Mouse (Mus musculus) B cell, adult 2 months (primary cell): ENCODE data around the gene Megf8.

Experiments used
- DNase-seq, 2 experiments: peaks; one replicate each; pipeline ENCODE4 v3.0.0; 2022

Megf8 gene

DNA sequence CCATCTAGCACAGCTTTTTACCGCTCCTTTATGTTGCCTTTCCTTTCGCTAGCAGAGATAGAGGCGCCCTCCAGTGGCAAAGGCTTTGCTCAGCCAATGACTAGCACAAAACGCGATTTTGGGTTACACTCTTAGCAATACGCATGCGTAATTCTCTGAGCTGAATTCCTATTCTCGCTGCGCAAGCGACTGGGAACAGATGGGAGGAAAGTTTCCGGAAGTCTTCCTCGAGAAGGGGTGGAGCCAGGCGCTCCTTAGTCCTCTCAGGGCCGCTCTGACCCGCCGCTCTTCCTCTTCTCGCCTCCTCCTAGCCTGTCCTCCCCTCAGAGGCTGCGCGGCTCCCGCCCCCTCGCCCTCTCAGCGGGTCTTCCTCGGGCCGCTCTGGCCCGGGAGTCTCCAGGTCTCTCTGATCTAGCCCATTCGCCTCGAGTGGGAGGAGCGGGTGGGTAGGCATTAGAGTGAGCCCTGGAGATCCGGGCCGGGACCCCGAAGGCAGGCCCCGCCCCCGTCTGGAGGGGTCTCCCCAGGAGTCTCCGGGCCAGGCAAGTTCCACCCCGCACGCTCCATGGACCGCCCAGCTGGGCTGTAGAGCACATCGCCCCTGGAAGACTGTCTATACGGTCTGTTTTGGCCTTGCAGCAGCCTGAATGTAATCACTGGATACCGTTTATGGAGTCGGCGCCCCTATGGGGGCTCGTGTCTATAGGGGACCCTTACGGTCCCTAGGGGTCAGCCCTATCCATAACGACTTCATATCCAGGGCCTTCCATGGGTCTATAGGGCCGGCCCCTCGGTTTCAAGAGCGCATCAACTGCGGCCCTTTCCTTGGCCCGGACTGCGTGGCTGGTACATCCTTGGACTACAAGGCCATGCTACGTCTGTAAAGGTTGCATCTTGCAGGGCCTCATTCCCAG is at the start of gene Megf8:
Megf8 (plus strand) TSS at position 633 of the 914 bp plus-strand sequence.
- peak; percentile 90 to 92 for DNase-seq

DNA sequence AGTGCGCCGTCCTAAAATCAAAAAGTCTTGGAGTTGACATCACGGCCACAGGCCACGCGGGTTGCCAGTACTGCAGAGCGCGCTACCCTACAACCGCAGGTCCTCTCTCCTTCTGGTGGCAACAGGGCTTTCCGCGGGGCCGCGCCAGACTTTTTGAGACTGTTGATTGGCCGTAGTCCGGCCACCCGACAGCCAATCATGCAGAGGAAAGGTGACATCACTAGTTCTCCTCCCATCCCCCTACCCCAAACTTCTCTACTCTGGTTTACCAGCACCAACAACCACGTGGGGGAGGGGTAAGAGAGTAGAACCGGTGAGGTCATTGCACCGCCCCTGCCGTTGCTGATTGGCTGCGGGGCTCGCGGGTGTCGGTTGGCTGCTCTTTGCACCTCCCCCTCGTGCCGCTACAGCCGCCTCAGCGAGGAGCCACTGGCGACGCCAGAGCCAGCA is 49.6 kb upstream of the Megf8 start, which contains the start of gene Cic:
Cic (plus strand) TSS at position 404 of the 450 bp plus-strand sequence.
- DNase-seq, result peak; percentile 98 to 99

DNA sequence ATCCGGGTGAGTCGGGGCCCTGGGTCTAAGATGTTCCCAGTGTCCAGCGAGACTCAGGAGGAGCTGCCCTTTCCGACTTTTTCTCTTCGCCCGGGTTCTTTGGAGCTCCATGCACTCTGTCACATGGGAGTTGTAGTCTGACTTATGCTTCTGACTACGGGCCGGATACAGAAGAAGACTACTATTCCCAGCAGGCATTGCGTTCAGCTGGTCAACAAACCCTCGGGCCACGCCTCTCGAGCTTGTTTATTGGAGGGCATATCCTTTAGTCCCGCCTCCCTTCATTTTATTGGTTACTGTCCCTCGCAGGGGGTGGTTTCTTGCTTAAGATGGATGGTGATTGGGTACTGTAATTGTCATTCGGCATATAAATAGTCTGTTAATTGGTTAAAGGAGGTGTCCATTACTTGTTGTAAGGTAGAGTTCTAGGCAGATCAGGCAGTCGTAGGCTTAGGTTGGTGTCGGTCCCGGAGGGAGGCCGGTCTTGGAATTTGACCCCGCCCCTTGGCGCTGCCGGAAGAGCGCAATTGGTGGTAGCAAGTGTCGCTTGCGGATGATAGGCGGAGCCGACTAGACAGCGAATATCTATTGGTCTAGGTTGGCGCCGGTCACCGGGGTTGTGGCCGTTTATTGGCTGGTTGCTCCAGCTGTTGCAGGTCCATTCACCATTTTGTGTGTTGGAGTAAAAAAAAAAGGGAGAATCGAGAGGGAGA is 49.1 kb upstream of the Megf8 start:
- DNase-seq, result peak; percentile 97 to 98

DNA sequence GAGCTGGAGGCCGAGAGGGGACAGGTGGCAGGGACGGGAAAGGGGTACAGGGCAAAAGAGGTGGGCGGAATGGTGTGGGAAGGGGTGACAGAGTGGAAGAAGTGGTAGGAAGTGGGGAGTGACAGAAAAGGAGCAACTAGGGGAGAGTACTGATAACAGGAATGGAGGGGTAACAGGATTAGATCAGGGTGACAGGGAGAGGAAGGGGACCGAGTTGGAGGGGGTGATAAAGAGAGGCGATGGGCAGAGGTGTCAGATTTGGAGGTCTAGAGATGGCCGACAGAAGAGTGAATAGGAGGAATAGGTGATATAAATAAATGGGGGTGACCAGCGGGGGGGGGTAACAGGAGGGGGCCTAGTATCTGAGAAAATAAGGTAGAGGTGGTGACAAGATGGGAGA is 48.4 kb upstream of the Megf8 start:
- no peak for DNase-seq

DNA sequence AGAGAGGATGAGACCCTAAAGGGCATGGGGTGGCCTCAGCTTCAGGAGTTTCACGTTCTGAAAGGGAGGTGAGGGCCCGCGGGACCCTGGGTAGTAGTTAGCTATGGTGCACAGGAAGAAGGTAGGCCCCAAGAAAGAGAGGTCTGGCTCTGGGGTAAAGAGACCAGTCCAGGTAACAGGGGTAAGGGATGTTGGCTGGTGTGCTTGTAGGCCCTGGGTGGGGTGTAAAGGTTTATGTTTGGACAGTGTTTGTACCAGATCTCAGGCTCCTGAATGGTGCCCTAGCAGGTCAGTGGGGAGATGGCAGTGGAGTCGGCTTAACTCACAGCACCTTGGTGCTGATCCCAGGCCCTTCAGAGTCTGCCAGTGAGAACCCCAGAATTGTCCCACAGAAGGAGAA is 47.9 kb upstream of the Megf8 start:
- peak in 1 of 2 experiments; percentile 30 for DNase-seq

DNA sequence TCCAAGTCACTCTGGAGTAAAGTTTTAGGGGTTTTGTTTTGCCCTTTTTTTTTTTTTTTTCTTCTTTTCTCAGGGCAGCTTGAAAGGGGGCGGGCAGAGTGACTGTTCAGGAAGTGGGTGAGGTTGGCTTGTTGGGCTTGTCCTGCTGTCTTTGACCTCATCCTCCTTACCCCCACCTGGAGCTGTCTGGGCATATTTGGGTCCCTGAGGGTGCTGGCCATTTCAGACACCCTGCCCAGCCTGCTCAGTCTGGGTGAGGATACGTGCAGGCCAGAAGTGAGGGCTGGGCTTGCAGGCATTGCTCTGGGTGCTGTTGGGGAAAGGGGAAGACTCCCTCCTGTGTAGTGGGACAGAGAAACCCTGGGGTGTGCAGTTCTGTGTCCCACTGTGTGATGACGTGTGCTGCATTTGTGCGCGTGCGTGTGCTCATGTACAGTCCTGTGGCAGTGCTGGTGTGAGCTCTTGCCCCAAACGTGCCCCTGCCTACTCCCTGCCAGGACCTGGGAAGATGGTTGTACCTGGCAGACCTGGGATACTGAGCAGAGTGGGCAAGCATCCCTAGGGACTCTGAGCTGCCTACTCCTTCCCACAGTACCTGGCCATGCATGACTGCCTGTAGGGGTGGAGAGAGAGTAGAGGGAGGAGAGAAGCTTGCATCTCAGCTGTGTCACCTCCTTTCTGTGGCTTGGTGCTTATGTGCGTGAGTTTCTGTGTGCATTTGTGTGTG is 47.3 kb upstream of the Megf8 start:
- DNase-seq, result peak; percentile 48 to 49

DNA sequence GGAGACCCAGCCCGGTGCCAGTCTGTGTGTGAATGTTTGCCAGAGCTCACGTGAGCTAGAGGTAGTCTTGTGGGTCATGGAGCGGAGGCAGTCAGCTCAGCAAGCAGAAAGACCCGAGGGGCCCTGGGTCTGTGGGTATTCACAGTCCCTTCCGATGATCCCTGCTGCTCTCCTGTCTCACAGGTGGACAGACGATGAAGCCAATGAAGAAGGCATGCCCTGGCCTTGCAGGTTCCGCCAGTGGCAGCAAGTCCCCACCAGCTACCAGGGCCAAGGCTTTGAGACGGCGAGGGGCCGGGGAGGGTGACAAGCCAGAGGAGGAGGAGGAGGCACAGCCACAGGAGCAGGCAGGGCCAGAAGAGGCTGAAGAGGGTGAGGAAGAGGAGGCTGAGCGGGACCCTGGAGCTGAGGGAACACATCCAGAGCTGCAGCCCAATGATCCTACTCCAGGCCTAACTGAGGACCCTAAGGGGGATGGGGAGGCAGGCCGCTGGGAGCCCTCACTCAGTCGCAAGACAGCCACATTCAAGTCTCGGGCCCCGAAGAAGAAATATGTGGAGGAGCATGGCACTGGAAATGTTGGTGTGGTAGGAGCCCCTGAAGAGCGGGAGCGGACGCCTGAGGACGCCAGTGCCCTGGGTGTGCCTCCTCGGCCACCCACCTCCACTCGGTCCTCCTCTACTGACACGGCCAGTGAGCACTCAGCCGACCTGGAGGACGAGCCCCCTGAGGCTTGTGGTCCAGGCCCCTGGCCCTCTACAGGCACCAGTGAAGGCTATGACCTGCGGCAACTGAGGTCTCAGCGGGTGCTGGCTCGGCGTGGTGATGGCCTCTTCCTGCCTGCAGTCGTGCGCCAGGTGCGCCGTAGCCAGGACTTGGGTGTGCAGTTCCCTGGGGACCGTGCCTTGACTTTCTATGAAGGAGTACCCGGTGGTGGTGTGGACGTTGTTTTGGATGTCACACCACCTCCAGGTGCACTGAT is 46.0 kb upstream of the Megf8 start:
- DNase-seq, result peak in 1 of 2 experiments; percentile 7

DNA sequence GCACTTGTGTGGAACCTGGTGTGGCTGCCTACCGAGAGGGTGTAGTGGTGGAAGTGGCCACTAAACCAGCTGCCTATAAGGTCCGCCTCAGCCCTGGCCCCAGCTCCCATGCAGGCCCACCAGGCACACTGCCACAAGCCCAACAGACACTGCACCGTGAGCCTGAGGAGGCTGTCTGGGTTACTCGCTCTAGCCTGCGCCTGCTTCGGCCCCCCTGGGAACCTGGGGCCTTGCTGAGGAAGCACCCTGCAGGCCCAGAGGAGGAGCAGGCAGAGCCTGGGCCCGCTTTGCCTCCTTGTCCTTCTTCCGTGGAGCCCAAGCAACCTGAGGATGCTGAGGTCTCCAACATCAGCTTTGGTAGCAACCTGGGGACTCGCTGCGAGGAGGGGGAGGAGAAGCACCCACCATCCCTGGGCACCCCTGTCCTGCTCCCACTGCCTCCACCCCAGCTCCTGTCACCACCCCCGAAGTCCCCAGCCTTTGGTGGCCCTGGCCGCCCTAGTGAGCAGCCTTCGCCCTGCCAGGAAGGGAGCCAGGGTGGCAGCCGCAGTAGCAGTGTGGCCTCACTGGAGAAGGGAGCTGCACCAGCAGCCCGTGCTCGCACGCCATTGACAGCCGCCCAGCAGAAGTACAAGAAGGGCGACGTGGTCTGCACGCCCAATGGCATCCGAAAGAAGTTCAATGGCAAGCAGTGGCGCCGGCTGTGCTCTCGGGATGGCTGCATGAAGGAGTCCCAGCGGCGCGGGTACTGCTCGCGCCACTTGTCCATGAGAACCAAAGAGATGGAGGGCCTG is 45.1 kb upstream of the Megf8 start:
- no peak for DNase-seq

DNA sequence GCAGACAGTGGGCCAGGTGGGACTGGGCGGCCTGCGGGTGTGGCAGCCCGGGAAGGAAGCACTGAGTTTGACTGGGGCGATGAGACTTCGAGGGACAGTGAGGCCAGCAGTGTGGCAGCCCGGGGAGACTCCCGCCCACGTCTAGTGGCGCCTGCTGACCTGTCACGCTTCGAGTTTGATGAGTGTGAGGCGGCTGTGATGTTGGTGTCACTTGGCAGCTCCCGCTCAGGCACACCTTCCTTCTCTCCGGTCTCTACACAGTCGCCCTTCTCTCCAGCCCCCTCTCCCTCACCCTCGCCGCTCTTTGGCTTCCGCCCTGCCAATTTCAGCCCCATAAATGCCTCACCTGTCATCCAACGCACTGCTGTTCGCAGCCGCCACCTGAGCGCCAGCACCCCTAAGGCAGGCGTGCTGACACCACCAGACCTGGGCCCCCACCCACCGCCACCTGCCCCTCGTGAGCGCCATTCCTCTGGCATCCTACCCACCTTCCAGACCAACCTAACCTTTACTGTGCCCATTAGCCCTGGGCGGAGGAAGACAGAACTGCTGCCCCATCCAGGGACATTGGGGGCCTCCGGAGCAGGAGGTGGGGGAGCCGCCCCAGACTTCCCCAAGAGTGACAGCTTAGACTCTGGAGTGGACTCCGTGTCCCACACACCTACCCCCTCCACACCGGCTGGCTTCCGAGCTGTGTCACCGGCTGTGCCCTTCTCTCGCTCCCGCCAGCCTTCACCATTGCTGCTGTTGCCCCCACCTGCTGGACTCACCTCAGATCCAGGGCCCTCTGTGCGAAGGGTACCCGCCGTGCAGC is 44.3 kb upstream of the Megf8 start:
- no peak for DNase-seq

DNA sequence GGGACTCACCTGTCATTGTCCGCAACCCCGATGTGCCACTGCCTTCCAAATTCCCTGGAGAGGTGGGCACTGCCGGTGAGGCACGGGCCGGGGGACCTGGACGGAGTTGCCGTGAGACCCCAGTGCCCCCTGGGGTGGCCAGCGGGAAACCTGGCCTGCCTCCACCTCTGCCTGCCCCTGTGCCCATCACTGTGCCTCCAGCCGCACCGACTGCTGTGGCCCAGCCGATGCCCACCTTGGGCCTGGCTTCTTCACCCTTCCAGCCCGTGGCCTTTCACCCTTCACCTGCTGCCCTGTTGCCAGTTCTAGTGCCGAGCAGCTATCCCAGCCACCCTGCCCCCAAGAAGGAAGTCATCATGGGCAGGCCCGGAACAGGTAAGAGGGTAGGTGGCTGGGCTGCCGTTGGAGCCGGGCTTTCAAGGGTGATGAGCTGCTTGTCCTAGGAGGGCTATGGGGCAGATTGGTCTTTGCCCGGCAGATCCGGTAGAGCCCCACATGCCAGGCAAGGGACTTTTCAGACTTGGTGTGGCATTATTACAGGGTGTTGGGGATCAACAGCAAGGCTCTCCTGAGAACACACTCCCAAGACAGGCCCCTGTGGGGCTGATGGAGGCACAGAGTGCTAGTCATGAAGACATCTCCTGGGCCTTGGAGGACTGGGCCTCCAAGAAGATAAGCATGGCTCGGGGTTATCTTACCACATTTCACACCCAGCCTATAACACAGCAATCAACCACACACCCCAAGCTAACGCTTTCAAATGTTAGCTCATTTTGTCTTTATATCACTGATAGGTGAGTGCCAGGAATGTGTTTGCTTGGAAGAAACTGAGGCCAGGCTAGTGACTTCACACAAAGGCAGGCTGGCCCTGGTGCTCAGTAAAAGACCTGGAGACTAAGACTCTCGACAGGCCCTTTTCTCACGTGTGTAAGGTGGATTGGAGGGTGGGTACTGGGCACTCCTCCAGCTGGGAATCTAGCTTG is 43.4 kb upstream of the Megf8 start:
- DNase-seq, result no peak

DNA sequence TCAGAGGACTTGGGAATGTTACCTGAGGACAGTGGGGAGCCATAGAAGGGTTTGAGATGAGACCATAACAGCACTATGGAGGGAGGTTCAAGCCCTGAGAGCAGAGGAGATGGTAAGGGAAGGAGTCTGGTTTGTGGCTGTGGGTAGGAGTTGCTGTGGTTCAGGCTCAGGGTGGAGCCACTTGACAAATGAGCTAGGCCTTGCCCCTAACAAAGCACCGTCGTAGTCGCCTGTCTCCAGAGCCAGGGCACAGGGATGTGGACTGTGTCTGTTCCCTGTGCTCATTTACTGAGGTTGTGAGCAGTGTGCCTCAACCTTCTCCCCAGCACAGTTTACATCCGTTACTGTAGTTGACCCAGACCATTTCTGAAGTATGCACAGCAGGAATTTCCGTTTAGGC is 42.4 kb upstream of the Megf8 start:
- no peak for DNase-seq

DNA sequence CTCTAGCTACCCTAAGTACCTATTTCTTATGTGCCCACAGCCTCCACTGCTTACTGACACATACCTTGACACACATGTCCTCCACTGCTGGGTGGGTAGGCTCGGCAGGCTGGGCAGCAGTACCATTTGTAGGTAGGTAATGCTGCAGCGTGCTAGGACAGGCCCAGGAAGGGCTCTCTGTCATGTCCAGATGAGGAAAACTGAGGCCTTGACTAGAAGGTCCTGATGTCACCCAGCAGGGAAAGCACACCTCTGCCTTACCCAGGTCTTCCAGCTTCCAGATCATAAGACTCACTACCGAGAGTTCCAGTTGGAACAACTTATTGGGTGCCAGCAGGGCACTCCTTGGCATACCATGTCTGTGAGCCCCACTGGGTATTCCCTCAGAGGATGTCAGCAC is 42.0 kb upstream of the Megf8 start:
- DNase-seq, result no peak

DNA sequence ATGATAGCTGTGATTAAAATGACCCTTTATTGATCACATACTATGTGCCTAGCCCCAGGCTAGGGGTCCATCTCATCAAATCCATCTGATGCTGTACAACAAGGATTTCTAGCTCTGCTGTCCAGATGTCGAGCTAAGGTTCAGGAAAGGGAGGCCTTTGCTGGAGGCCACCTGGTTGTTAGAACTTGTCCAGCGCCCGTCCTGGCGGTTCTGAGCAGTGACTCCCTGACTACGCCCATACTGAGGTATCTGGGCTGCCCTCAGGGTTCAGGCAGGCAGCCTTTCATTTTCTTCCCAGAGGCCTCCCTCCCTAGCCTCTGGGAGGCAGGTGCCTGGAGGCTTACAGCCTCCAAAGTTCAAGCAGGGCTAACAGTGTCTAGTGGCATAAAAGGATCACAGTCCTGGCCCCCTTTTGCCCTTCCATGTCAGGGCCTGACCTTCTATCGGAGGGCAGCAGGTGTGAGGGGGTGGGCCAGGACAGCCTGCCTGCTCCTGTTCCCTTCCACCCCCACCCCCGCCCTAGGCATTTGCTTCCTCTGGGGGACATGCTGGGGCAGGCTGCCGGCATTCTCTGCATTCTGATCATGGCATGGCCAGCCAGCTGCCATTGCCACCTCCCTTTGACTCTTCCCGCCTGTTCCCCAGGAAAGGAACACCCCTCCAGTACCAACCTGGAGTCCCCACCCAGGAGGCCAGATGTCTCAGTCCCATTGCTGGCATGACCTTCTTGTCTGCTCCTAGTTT is 41.2 kb upstream of the Megf8 start:
- DNase-seq, result no peak

DNA sequence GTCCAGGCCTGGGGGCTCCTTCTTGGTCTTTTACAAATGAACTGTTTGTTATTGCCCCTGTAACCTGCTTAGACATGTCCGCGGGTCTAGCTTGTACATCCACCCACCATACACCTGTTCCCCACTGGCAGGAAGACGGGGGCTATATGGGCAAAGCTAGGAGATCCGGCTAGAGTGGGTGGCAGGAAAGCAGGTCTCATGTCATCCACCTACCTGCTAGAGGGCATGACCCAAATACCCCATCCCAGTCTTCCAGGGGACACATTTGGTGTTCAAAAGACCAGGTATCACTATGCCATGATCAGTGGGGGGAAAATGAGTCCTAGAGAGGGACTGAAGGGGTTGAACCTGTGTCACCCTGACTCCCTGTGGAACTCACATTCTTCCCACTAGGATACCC is 39.6 kb upstream of the Megf8 start:
- DNase-seq, result no peak

DNA sequence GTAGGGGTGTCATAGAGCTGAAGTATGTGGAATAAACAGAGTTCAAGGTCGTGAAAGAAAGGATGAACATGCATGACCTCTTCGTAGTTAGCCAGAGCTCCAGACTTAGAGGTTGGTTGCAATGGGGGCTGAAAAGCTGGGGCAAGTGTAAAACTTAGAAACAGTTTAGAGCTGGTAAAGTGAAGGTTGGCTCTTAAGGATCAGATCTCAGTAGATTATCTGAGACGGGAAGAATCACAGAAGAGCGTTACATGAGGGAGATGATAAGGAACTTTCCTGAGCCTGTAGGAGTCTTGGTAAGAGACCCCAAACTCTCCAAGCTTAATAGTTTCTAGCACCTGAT is 39.0 kb upstream of the Megf8 start:
- DNase-seq, result no peak

DNA sequence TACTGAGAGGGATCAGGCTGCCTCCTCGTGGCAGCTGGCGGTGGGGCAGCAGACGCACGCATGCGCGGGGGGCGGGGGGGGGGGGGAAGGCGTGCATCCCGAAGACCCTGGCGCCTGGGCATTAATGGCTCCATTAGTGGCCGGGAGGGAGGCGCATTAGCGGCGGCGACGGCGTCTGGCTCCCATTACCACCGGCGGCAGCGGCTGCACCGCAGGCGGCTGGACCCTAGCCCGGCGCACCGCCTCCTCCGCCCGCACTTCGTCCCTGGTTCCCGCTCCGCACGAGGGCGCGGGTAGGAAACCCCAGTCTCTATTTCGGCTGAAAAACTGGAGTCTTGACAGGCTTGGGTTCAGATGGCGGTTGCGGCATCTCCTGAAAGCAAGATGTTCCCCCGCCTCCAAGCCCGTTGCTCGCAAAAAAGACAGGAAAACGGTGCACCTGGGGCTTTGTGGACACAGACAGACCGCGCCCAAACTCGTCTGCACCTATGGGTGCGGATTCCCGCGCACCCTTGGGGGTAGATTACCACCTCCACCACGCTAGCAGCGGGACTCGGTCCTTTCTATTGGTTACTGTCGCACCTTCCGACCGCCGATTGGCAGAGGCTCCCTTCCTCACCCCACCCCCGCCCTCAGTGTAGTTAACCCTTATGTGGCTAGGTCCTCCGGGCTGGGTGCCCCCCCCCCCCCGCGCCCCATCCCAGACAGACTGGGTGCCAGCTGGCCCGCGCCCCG is 38.5 kb upstream of the Megf8 start:
- DNase-seq, result peak; percentile 86

DNA sequence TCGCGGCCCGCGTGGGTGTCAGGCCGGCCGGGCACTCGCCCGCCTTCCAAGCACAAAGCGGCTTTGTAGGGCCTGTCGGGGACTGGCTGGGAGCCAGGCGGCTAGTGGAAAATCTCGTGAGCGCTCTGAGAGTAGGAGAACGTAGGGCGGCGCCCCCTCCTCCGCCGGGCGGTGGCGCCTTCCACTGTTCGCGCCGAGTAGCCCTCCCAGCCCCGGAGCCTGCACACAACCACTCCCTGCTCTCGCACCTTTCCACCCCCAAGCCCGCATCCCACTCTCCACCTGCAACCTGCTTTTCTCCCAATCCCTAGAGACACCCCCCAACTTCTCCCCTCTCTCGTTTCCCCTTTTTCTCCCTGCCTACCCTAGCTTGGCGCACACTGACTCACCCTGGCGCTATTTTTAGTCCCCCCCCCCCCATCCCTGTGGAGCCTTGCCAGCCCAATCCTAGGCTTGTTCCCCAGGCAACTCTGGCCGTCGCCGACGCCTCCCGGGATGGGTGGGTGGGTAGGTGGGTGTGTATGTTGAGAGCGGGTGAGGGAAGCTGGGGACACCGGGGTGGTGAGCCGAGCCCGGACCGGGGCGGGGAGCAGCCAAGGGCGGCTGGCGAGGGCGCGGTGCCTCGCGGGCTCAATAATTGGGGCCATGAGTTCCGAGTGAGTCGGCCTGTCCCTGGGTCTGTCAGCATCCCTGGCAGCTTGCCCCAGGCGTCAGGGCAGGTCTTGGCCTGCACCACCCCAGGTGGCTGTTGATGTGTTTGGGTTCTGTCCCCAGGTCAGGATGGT is 37.7 kb upstream of the Megf8 start:
- peak; percentile 84 to 87 for DNase-seq
